Mouse (Mus musculus): ENCODE measurements around the gene Fopnl. TPM values are rescaled to one million over a fixed set of nuclear protein-coding genes. Genes with fewer than 3 reads are reported as not detected.
A peak's percentile ranks its signal among the peaks of the same experiment; 100 is the strongest.

Fopnl gene
- polyA plus RNA-seq, 1 experiment: 59.1 TPM

- TF ChIP-seq CTCF (IDR thresholded peaks at IDR 0.05; ENCODE audit: control insufficient read depth, insufficient read depth, low read length) (no peak), POLR2A (IDR thresholded peaks at IDR 0.05; ENCODE audit: borderline replicate concordance, control insufficient read depth, low read depth, low read length) (no peak)
- H3K27ac ChIP-seq (ENCODE audit: control insufficient read depth, insufficient read depth, low read depth, low read length, poor library complexity): no peak overlapping the region
- H3K4me3 ChIP-seq (replicated peaks; ENCODE audit: control insufficient read depth, low read depth, low read length): no peak overlapping the region
- H3K4me1 ChIP-seq (ENCODE audit: control insufficient read depth, insufficient read depth, low read length): no peaks in the 10 kb centered on the region
- 78% methylated on average over 3 of the region's 3 CpGs for WGBS
Measured at GRCm38 (mm10) chr16:14319681-14320080, 2.5 kb upstream of the Fopnl start.

GRCm38 (mm10) chr16:14312914-14313313 lies 4.3 kb downstream of the Fopnl start:
- 89% methylated on average over 7 of the region's 7 CpGs for WGBS
- Histone ChIP-seq H3K27ac (ENCODE audit: control insufficient read depth, insufficient read depth, low read depth, low read length, poor library complexity) (no peak overlapping the region), H3K4me3 (replicated peaks; ENCODE audit: control insufficient read depth, low read depth, low read length) (no peak overlapping the region), H3K4me1 (ENCODE audit: control insufficient read depth, insufficient read depth, low read length) (no peaks in the 10 kb centered on the region; the same call in none of the 2 replicates)
- TF ChIP-seq CTCF (IDR thresholded peaks at IDR 0.05; ENCODE audit: control insufficient read depth, insufficient read depth, low read length) (no peak), POLR2A (IDR thresholded peaks at IDR 0.05; ENCODE audit: borderline replicate concordance, control insufficient read depth, low read depth, low read length) (no peak)

- no peak for TF ChIP-seq POLR2A (IDR thresholded peaks at IDR 0.05; ENCODE audit: borderline replicate concordance, control insufficient read depth, low read depth, low read length)
- TF ChIP-seq CTCF (IDR thresholded peaks at IDR 0.05; ENCODE audit: control insufficient read depth, insufficient read depth, low read length): peak; percentile 78
- H3K27ac ChIP-seq (ENCODE audit: control insufficient read depth, insufficient read depth, low read depth, low read length, poor library complexity): no peak overlapping the region
- no peaks in the 10 kb centered on the region; the same call in none of the 2 replicates for H3K4me1 ChIP-seq (ENCODE audit: control insufficient read depth, insufficient read depth, low read length)
- 47% methylated on average over 6 of the region's 6 CpGs for WGBS
- no peak overlapping the region for H3K4me3 ChIP-seq (replicated peaks; ENCODE audit: control insufficient read depth, low read depth, low read length)
Measured at GRCm38 (mm10) chr16:14311371-14311770, 5.8 kb downstream of the Fopnl start.

GRCm38 (mm10) chr16:14309833-14310232 lies 7.4 kb downstream of the Fopnl start:
- H3K27ac ChIP-seq (ENCODE audit: control insufficient read depth, insufficient read depth, low read depth, low read length, poor library complexity): no peak overlapping the region
- H3K4me1 ChIP-seq (ENCODE audit: control insufficient read depth, insufficient read depth, low read length): no peaks in the 10 kb centered on the region; the same call in none of the 2 replicates
- 35% methylated on average over 3 of the region's 3 CpGs for WGBS
- TF ChIP-seq CTCF (IDR thresholded peaks at IDR 0.05; ENCODE audit: control insufficient read depth, insufficient read depth, low read length) (no peak), POLR2A (IDR thresholded peaks at IDR 0.05; ENCODE audit: borderline replicate concordance, control insufficient read depth, low read depth, low read length) (no peak)
- H3K4me3 ChIP-seq (replicated peaks; ENCODE audit: control insufficient read depth, low read depth, low read length): no peak overlapping the region

- Histone ChIP-seq H3K27ac (ENCODE audit: control insufficient read depth, insufficient read depth, low read depth, low read length, poor library complexity) (peak overlapping the region; percentile 50; the same call in 1 of the 2 replicates), H3K4me1 (ENCODE audit: control insufficient read depth, insufficient read depth, low read length) (no peaks in the 10 kb centered on the region; the same call in none of the 2 replicates), H3K4me3 (replicated peaks; ENCODE audit: control insufficient read depth, low read depth, low read length) (no peak overlapping the region)
- 57% methylated on average over 6 of the region's 6 CpGs for WGBS
- TF ChIP-seq CTCF (IDR thresholded peaks at IDR 0.05; ENCODE audit: control insufficient read depth, insufficient read depth, low read length) (no peak), POLR2A (IDR thresholded peaks at IDR 0.05; ENCODE audit: borderline replicate concordance, control insufficient read depth, low read depth, low read length) (no peak)
Measured at GRCm38 (mm10) chr16:14308245-14309073, 8.7 kb downstream of the Fopnl start.

- Histone ChIP-seq H3K27ac (ENCODE audit: control insufficient read depth, insufficient read depth, low read depth, low read length, poor library complexity) (no peak overlapping the region), H3K4me1 (ENCODE audit: control insufficient read depth, insufficient read depth, low read length) (no peaks in the 10 kb centered on the region; the same call in none of the 2 replicates), H3K4me3 (replicated peaks; ENCODE audit: control insufficient read depth, low read depth, low read length) (no peak overlapping the region)
- TF ChIP-seq CTCF (IDR thresholded peaks at IDR 0.05; ENCODE audit: control insufficient read depth, insufficient read depth, low read length) (no peak), POLR2A (IDR thresholded peaks at IDR 0.05; ENCODE audit: borderline replicate concordance, control insufficient read depth, low read depth, low read length) (no peak)
- WGBS: 36% methylated on average over 1 of the region's 1 CpGs
Measured at GRCm38 (mm10) chr16:14307373-14307772, 9.8 kb downstream of the Fopnl start.

GRCm38 (mm10) chr16:14306451-14306850 lies 10.8 kb downstream of the Fopnl start:
- WGBS: 98% methylated on average over 1 of the region's 1 CpGs
- Histone ChIP-seq H3K4me1 (ENCODE audit: control insufficient read depth, insufficient read depth, low read length) (no peaks in the 10 kb centered on the region; the same call in none of the 2 replicates), H3K27ac (ENCODE audit: control insufficient read depth, insufficient read depth, low read depth, low read length, poor library complexity) (no peak overlapping the region), H3K4me3 (replicated peaks; ENCODE audit: control insufficient read depth, low read depth, low read length) (no peak overlapping the region)
- TF ChIP-seq CTCF (IDR thresholded peaks at IDR 0.05; ENCODE audit: control insufficient read depth, insufficient read depth, low read length) (no peak), POLR2A (IDR thresholded peaks at IDR 0.05; ENCODE audit: borderline replicate concordance, control insufficient read depth, low read depth, low read length) (no peak)

GRCm38 (mm10) chr16:14304791-14305190 lies 12.4 kb downstream of the Fopnl start:
- H3K4me3 ChIP-seq (replicated peaks; ENCODE audit: control insufficient read depth, low read depth, low read length): no peak overlapping the region
- no peak overlapping the region for H3K27ac ChIP-seq (ENCODE audit: control insufficient read depth, insufficient read depth, low read depth, low read length, poor library complexity)
- 77% methylated on average over 3 of the region's 3 CpGs for WGBS
- TF ChIP-seq CTCF (IDR thresholded peaks at IDR 0.05; ENCODE audit: control insufficient read depth, insufficient read depth, low read length): no peak
- TF ChIP-seq POLR2A (IDR thresholded peaks at IDR 0.05; ENCODE audit: borderline replicate concordance, control insufficient read depth, low read depth, low read length): no peak
- H3K4me1 ChIP-seq (ENCODE audit: control insufficient read depth, insufficient read depth, low read length): no peaks in the 10 kb centered on the region; the same call in none of the 2 replicates
